Mouse (Mus musculus): ENCODE results near the gene Rps13.

The Rps13 gene

GRCm38 (mm10) chr7:116290559-116290958, 43.4 kb downstream of the Rps13 start:
- DNase-seq (ENCODE audit: low read depth) = no peak

GRCm38 (mm10) chr7:116288996-116289395, 45.0 kb downstream of the Rps13 start:
- no peak for DNase-seq (ENCODE audit: low read depth)

GRCm38 (mm10) chr7:116287959-116288358, 46.0 kb downstream of the Rps13 start:
- no peak for DNase-seq (ENCODE audit: low read depth)

- peak; percentile 77 for DNase-seq (ENCODE audit: low read depth)
Measured at GRCm38 (mm10) chr7:116286611-116287355, 47.2 kb downstream of the Rps13 start.

GRCm38 (mm10) chr7:116286173-116286572, 47.8 kb downstream of the Rps13 start:
- no peak for DNase-seq (ENCODE audit: low read depth)

GRCm38 (mm10) chr7:116285216-116285615, 48.8 kb downstream of the Rps13 start:
- no peak for DNase-seq (ENCODE audit: low read depth)

GRCm38 (mm10) chr7:116282755-116283154, 51.2 kb downstream of the Rps13 start:
- DNase-seq (ENCODE audit: low read depth) = no peak
